Mouse (Mus musculus) layer of hippocampus, adult 2 months (tissue): Measurements from ENCODE around the gene Hoxa9. TPM values are rescaled to one million over a fixed set of nuclear protein-coding genes. Genes with fewer than 3 reads are reported as not detected.

ENCODE experiments used
- DNase-seq, 2 experiments: peaks; one replicate each; pipeline ENCODE4 v3.0.0; 2022; ENCODE audit warnings: low spot score in 2 of 2
- H3K27ac ChIP-seq: fragments of 200-600 bp; 2 replicates; pipeline ENCODE4 v1.8.1; 2022
- H3K4me3 ChIP-seq: fragments of 200-600 bp; 2 replicates; pipeline ENCODE4 v1.8.1; 2022; ENCODE audit warnings: mild to moderate bottlenecking
- CTCF ChIP-seq: fragments of 200-600 bp; conservative IDR thresholded peaks from 2 replicates; pipeline ENCODE4 v1.8.1; 2022; ENCODE audit warnings: antibody characterized with exemption, mild to moderate bottlenecking, moderate library complexity
- total RNA-seq, 2 experiments: library from RNA; stranded (reverse); gene quantifications; 2 replicates each; pipeline ENCODE4 v1.2.3; 2021

Gene Hoxa9
- total RNA-seq, 2 experiments from 2014 or later = not detected

DNA sequence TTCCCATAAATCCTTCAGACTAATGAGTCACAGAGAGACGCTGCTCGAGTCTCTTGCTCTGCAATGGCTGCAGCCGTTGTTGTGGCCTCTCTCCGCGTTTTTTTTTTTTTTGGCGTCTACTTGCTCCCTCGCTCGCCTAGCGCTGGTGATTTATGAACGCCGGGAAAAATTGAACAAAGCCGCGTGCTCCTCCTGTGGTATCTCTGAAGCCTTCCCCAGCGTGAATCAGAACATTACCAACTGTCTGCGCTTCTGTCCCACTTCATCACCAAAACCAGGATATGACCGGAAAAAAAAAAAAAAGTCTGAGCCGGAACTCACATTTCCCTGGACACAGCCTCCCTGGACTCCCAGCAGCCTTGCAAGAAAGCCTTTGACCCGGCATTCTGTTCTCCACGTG is 45.7 kb downstream of the Hoxa9 start:
- Histone ChIP-seq H3K4me3 (no peak overlapping the region), H3K27ac (no peak overlapping the region)
- no peak for DNase-seq
- TF ChIP-seq CTCF = no peak

DNA sequence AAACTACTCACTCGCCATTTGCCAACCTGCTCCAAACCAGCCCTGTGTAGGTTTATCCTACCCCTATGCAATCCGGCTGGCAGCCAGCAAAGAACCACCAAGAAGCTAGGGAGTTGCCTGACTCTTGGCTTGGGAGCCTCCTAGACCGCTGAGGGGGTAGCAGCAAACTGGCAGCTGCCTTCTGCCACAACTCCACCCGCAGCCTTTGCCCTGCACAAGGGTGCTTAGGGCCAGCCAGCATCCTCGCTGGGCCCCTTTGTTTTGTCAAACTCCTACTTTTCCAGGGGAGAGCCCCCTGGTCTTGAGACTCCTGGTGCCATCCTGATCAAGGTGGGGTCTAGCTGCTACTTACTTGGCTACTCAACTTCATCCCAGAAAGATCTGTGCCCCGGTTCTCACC is 46.2 kb downstream of the Hoxa9 start:
- no peak for TF ChIP-seq CTCF
- Histone ChIP-seq H3K27ac (no peak overlapping the region), H3K4me3 (no peak overlapping the region)
- no peak for DNase-seq

DNA sequence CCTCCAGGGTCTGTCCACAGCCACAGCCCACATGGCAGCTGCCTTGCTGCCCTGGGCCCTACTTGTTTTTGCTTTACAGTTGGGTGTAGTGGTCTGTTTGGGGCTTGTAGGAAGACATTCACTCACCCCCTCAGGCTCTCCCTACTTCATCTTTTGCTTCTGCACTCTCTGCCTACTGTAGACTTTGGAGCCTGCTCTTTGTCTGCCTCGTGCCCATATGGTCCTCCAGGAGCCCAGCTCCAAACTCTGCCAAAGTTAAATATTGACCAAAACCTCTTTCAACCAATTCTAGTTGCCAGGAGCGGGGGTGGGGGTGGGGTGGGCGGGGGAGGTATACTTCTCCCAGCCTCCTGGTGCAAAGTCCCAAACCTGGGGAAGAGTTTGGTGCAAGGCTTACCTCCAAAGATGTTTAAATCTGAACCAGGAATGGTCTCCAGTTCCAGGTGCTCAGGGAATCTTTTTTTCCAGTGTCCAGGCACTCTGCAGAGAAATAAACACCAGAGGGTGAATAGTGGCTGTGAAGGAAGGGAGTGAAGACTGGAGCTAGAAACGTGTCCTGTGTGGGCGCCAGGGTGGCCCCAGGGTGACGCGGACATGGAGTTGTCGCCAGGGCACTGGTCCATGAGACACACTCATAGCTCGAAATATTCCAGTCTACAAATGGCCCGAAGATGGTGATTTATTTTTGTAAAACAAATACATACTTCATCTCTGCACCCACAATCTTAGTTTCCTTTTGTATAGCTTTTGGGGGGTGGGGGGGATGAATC is 47.4 kb downstream of the Hoxa9 start:
- no peak overlapping the region for H3K27ac ChIP-seq
- no peak for DNase-seq
- TF ChIP-seq CTCF = no peak
- no peak overlapping the region for H3K4me3 ChIP-seq

DNA sequence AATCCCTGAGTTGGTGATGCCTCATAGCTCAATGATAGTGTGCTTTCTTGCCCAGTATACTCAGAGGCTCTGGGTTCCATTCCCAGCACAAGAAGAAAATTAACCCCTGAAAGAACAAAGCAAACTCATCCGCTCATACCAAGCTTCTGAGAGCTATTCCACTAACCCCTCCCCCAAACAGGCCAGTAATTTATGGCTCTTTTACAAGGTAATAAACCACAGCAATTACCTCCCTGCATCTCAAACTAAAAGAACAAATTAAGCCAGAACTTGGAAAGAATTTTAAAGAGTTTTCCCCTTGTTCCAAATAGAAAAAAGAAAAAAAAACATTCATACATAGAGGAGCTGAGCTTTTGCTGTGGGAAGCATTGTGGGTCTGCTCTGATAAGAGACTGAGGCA is 48.1 kb downstream of the Hoxa9 start:
- DNase-seq = no peak
- no peak overlapping the region for H3K27ac ChIP-seq
- no peak for TF ChIP-seq CTCF
- H3K4me3 ChIP-seq = no peak overlapping the region

DNA sequence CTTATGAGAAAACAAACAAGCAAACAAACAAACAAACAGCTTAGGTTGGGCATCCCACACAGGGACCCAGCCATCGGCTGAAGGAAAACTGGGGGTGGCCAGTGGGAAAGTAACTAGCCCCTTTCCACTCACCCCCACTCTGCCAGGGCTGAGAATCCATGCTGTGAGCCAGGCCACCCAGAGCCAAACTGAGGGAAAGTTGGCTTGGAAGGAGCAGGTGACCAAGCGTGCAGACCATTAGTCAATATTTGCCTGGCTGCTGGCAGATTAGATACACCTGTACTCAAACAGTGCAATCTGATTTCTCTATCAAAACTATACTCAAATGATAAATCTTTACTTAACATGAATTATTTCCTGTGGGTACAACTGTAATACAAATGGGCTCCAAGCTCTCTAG is 48.9 kb downstream of the Hoxa9 start:
- DNase-seq = no peak
- no peak overlapping the region for H3K27ac ChIP-seq
- no peak overlapping the region for H3K4me3 ChIP-seq
- no peak for TF ChIP-seq CTCF

DNA sequence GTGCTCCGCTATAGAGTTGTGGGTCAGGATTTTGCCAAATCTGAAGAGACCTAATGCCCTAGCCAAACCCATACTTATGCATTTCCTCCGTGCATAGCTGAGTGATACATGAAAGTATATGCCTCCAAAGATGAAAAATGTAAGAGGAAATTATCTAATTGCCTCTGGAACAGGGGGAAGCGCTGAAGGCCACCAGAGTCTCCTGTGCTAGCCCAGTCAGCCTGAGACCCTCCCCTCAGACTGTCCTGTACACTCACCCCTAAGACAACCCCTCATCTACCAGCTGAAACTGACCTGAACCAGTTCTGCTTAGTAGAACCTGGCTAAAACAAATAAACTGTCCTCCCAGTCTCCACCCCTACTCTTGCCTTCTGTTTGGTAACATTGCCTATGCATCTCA is 50.2 kb downstream of the Hoxa9 start:
- no peak overlapping the region for H3K4me3 ChIP-seq
- TF ChIP-seq CTCF = no peak
- no peak for DNase-seq
- no peak overlapping the region for H3K27ac ChIP-seq

DNA sequence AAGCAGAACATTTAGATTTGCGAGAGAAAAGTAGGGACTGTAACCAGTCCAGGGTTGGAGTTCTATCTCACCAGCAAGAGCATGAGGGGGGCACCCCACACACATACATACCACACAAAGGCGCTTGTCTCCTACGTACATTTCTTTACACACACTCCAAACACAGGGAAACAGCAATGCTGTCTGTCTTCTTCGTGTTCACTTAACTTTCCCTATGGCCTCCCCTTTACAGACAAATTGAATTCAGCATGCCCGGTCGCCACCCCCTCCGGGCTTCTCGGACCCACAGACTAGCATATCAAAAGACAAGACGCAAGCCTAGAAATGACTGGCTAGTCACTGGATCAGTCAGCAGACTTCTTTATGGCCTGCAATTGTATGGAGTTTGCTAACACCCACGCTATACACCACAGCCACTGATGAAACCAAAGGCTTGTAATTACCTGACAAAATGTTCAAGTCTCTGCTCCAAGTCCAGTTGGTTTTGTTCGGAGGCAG is 50.6 kb downstream of the Hoxa9 start:
- no peak for TF ChIP-seq CTCF
- Histone ChIP-seq H3K27ac (no peak overlapping the region), H3K4me3 (no peak overlapping the region)
- no peak for DNase-seq

DNA sequence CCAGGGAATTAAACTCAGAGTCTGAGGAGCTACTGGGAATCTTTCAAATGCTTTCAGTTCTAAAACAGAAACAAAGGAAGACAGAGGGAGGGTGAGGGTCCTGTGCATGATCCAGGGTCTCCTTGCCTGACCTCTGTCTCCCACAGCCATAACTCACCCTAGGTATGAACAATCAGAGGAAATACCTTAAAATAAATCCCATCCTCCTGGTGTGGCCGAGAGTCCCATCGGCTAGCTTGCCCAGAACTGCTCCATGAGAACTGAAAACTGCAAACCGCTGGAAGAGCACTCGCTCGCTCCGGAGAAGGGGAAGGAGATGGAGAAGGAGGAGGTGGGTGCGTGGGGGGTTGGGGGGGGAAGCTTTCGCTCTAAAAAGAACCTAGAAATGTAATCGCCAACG is 51.2 kb downstream of the Hoxa9 start:
- no peak overlapping the region for H3K4me3 ChIP-seq
- no peak for DNase-seq
- no peak for TF ChIP-seq CTCF
- no peak overlapping the region for H3K27ac ChIP-seq

DNA sequence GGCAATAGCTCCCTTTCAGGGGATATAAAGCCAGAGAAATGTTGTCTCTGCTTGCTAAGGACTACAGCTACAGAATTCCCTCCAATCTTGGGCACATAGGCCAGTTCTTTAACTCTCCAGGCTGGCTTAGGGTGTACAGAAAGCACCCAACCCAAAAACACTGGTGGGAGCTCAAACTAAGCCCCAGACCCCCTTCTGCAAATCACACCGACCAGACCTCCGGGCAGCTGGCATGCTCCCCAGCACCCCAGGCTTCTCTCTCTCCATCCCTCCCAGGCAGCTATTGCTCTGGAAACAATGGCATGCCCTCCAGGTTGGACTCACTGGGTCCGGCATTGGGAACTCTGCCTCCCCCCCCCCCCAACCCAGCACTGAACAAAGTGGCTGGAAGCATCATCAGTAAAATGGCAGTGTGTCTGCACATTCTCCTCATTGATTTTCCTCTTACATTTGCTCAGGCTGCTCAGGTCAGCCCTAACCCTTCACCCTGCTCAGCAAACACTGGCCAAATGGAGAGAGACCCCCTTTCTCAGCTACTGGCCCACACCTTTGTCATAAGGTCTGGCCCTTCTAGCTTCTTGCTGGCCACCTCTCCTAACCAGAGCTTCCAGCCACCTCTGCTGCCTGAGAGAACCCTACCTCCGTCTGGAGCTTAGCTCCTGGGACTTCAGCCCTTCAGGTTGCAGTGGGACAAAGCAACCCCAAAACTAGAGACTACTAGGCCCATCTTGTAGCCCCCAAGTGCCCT is 51.8 kb downstream of the Hoxa9 start:
- Histone ChIP-seq H3K4me3 (no peak overlapping the region), H3K27ac (no peak overlapping the region)
- no peak for TF ChIP-seq CTCF
- no peak for DNase-seq

DNA sequence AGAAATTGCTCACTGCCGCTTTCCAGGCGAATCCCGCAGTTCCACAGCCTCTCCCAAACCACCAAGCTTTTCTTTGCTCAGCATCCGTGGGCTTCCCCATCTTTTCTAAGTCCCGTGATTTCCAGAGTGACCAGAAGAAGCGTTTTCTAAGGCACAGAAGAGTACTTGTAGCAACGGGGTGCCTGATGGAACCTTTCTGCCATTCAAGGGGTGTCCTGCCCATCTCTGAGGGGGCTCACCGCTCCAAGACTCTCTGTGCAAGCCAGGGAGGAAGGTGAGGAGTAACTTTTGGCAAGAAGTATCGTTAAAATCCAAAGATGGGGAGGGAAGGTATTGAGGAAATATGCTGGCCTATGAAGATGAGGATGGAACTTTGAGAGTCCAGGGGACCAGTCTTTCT is 53.1 kb downstream of the Hoxa9 start:
- no peak for DNase-seq
- no peak for TF ChIP-seq CTCF
- H3K4me3 ChIP-seq = no peak overlapping the region
- H3K27ac ChIP-seq = no peak overlapping the region

DNA sequence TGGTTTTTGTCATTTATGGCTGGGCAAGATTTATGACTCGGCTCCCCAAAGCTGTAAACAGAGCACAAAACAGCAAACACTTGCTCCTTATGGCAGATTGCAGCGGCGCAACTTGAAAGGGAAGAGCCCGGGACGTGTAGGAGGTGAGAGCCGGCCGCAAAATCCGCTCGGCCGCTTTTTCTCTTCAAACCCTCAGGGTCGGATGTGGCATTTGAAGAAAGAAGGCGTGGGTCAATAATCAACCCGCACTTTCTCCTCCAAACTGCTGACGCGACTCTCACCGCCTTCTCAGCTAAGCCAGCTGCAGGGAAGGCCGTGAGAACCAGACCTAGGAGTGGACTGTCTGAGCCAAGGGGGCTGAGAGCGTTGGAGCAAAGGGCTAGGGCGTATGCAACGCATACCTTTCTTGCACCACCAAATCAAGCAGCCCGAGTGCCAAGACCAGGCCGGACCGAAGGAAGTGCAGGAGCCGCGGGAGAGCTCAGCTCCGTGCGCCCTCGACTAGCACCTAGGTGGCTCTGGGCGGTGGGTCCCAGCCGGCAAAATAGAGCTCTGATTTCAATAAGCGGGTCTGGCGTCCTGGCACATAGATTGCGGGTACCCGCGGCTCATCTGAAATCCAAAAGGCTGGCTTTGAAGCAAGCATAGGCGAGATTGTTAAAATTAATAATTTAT is 53.7 kb downstream of the Hoxa9 start, which contains the start of gene 5730596B20Rik:
Gene 5730596B20Rik, plus strand, starts transcription at position 438 of the 675 bp plus-strand sequence.
- no peak for TF ChIP-seq CTCF
- H3K27ac ChIP-seq = no peak within 1 kb of the TSS
- no peak for DNase-seq
- H3K4me3 ChIP-seq = no peak within 1 kb of the TSS

DNA sequence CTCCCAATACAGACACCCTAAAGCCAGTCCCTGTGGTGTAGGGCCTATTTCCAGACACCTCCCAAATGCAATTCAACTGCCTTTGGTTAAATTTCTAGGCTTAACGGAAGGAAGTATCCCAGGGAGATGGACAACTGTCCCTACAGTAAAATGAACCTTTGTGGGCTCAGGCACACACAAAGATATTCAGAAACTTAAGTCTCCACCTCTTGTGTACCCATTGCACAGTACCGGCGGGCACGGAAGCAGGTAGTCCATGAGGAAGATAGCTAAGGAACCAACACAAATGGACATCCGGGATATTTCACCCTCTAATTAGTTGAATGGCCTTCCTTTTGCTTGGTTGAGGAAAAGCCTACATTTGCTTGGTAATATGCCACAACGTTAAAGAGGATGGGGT is 54.5 kb downstream of the Hoxa9 start:
- no peak for TF ChIP-seq CTCF
- H3K27ac ChIP-seq = no peak overlapping the region
- no peak for DNase-seq
- H3K4me3 ChIP-seq = no peak overlapping the region

DNA sequence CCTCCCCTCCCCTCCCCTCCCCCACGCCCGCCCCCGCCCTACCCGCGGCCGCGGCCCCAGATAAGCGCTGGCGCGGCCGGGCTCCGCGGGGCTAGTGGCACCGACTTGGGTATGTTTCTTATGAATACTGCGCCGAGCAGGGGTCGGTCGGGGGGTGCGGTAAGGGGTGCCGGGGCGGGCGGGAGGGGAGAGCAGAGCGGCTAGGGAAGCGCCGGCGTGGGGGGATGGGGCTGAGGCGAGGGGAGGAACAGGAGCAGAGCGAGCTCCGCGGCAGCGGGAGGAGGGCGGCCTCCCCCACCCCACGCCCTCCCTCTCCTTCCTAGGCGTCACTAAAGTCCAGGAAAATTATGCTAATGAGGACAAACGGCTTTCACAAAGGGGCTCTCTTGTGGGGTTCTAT is 55.0 kb downstream of the Hoxa9 start:
- no peak overlapping the region for H3K4me3 ChIP-seq
- DNase-seq = no peak

More for the DNA sequence above, 55.0 kb downstream of the Hoxa9 start:
- no peak for TF ChIP-seq CTCF
- H3K27ac ChIP-seq = no peak overlapping the region
